Mouse (Mus musculus) bone marrow, adult 2 months (tissue): Measurements from ENCODE around the gene Fermt3.

Experiments used
- CTCF ChIP-seq: fragments of 200-500 bp; IDR thresholded peaks from 2 replicates; pipeline ENCODE4 v1.5.1; 2011; ENCODE audit warnings: low read length, control low read depth; ENCODE audit not compliant: control insufficient read depth, insufficient read depth
- POLR2A ChIP-seq: fragments of 200-500 bp; IDR thresholded peaks from 2 replicates; pipeline ENCODE4 v1.6.1; 2011; ENCODE audit warnings: low read depth, mild to moderate bottlenecking, control low read depth, low read length, borderline replicate concordance; ENCODE audit not compliant: control insufficient read depth

DNA sequence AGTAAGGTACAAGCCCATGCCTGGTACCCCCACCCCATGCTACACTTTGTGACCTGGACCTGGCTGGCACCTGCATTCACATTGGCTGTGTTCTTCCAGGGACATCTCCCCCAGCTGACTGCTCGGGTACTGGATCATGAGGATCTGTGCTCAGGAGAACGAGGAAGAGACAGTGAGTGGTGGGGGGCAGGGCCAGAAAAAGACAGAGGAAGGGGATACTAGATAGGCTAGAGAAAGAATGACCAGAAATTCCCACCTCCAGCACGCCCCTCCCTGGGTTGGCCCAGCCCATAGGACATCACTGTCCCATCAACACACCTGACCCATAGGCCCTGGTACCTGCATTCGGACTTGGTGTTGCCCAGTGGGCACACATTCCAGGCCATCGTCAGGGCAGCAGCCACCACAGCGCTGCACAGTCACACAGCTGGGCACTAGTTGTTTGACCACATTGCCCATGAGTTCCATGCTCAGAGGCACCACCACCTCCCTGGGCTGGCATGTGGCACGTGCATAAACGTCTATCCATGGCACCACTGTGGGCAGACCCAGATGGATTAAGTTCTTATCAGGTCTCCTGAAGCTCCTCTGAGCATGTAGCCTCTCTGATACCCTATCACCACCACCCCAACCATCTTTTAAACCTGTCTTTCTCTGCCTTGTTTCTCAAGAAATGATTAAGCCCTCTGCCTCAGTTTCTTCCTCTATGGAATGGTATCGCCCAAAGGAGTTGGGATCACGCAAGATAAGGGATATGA lies 33.1 kb downstream of the Fermt3 start:
- TF ChIP-seq POLR2A (no peak), CTCF (no peak)
